Mouse (Mus musculus) lung, embryonic 14.5 days (tissue): ENCODE results near the gene Atp9a. TPM values are rescaled to one million over a fixed set of nuclear protein-coding genes. Genes with fewer than 3 reads are reported as not detected.

ENCODE experiments used
- ATAC-seq: fragments of 200-750 bp; cut with Nextera tagmentation; 2 replicates; pipeline ENCODE4 v1.8.0; 2017; ENCODE audit warnings: mild to moderate bottlenecking, moderate TSS enrichment, moderate library complexity; ENCODE audit not compliant: insufficient read depth
- DNase-seq: peaks from one replicate; pipeline ENCODE4 v3.0.0-alpha.2; 2015
- H3K27ac ChIP-seq: fragments of 300-500 bp; sonication (generic); 2 replicates; pipeline ENCODE4 v1.5.1; 2014; ENCODE audit warnings: low read depth, mild to moderate bottlenecking, moderate library complexity
- H3K27me3 ChIP-seq: fragments of 300-500 bp; sonication (generic); 2 replicates; pipeline ENCODE4 v1.6.1; 2014; ENCODE audit warnings: low read length, control low read depth; ENCODE audit not compliant: insufficient read depth
- H3K36me3 ChIP-seq: fragments of 300-500 bp; sonication (generic); 2 replicates; pipeline ENCODE4 v1.6.1; 2014; ENCODE audit warnings: control low read depth; ENCODE audit not compliant: insufficient read depth
- H3K4me1 ChIP-seq: fragments of 300-500 bp; sonication (generic); 2 replicates; pipeline ENCODE4 v1.6.1; 2014; ENCODE audit warnings: antibody characterized with exemption, control low read depth; ENCODE audit not compliant: insufficient read depth
- H3K4me2 ChIP-seq: fragments of 300-500 bp; sonication (generic); 2 replicates; pipeline ENCODE4 v1.6.1; 2014; ENCODE audit warnings: mild to moderate bottlenecking
- H3K4me3 ChIP-seq: fragments of 300-500 bp; sonication (generic); 2 replicates; pipeline ENCODE4 v1.5.1; 2014; ENCODE audit warnings: low read depth, low read length
- H3K9ac ChIP-seq: fragments of 300-500 bp; sonication (generic); 2 replicates; pipeline ENCODE4 v1.6.1; 2014
- H3K9me3 ChIP-seq: fragments of 300-500 bp; sonication (generic); 2 replicates; pipeline ENCODE4 v1.6.1; 2016; ENCODE audit warnings: low read depth, low read length, control low read depth
- CTCF ChIP-seq: IDR thresholded peaks from 2 replicates; pipeline ENCODE4 v1.5.1; 2016; ENCODE audit warnings: antibody characterized with exemption, low read depth
- WGBS: fragments of 180-500 bp; shearing (Covaris S2); extraction: QIAGEN DNeasy Blood & Tissue Kit; methylation state at CpG from one replicate; pipeline ENCODE4 v1.1.7; 2014; 5-methylcytosine and 5-hydroxymethylcytosine counted together
- polyA plus RNA-seq: library from polyadenylated mRNA; unstranded; fragments of >200 nt; fragmentation: Nextera tagmentation; extraction: Ambion mirVana; gene quantifications from 2 replicates; pipeline ENCODE4 v1.2.1, GENCODE M21; 2014

Gene Atp9a
- polyA plus RNA-seq, 1 experiment from 2014 or later, result 9.6 TPM

GRCm38 (mm10) chr2:168695027-168695403 lies 47.2 kb downstream of the Atp9a start:
- Histone ChIP-seq H3K27me3 (no peaks in the 10 kb centered on the region), H3K4me3 (no peak overlapping the region), H3K9ac (no peak overlapping the region), H3K4me1 (no peaks in the 10 kb centered on the region), H3K27ac (no peak overlapping the region), H3K4me2 (no peak overlapping the region), H3K9me3 (no peaks in the 10 kb centered on the region), H3K36me3 (no peaks in the 10 kb centered on the region)
- DNase-seq (peak; percentile 29), ATAC-seq (no peak)
- no peak for TF ChIP-seq CTCF
- 73% methylated on average over 7 of the region's 7 CpGs for WGBS

GRCm38 (mm10) chr2:168694379-168695026 lies 47.7 kb downstream of the Atp9a start:
- Histone ChIP-seq H3K4me3 (no peak overlapping the region), H3K4me1 (no peaks in the 10 kb centered on the region), H3K27me3 (no peaks in the 10 kb centered on the region), H3K36me3 (no peaks in the 10 kb centered on the region), H3K9me3 (no peaks in the 10 kb centered on the region), H3K9ac (no peak overlapping the region), H3K4me2 (peak overlapping the region; percentile 40), H3K27ac (no peak overlapping the region)
- 12% methylated on average over 27 of the region's 27 CpGs for WGBS
- no peak for TF ChIP-seq CTCF
- peak; percentile 70 for DNase-seq
- peak; percentile 65 for ATAC-seq

- DNase-seq, result peak; percentile 84
- Histone ChIP-seq H3K36me3 (no peaks in the 10 kb centered on the region), H3K9me3 (no peaks in the 10 kb centered on the region), H3K4me3 (no peak overlapping the region), H3K4me1 (no peaks in the 10 kb centered on the region), H3K27me3 (no peaks in the 10 kb centered on the region), H3K9ac (no peak overlapping the region), H3K4me2 (no peak overlapping the region), H3K27ac (no peak overlapping the region)
- TF ChIP-seq CTCF, result peak; percentile 84
- 43% methylated on average over 6 of the region's 6 CpGs for WGBS
- no peak for ATAC-seq
Observed at GRCm38 (mm10) chr2:168691774-168692173, 50.4 kb downstream of the Atp9a start.

- Histone ChIP-seq H3K9ac (no peak overlapping the region), H3K36me3 (no peaks in the 10 kb centered on the region), H3K4me3 (no peak overlapping the region), H3K4me1 (no peaks in the 10 kb centered on the region), H3K27me3 (no peaks in the 10 kb centered on the region), H3K27ac (no peak overlapping the region), H3K4me2 (no peak overlapping the region), H3K9me3 (no peaks in the 10 kb centered on the region)
- ATAC-seq, result no peak
- WGBS, result 83% methylated on average over 12 of the region's 12 CpGs
- no peak for DNase-seq
- TF ChIP-seq CTCF, result no peak
Observed at GRCm38 (mm10) chr2:168687326-168687725, 54.9 kb downstream of the Atp9a start.

- no peak overlapping the region for H3K27ac ChIP-seq
- peaks cover 4% of the 10 kb centered on the region; the same call in 1 of the 2 replicates for H3K36me3 ChIP-seq
- no peaks in the 10 kb centered on the region for H3K4me1 ChIP-seq
- H3K4me3 ChIP-seq, result no peak overlapping the region
- no peak for TF ChIP-seq CTCF
- 87% methylated on average over 9 of the region's 9 CpGs for WGBS
- no peak for ATAC-seq
- H3K4me2 ChIP-seq, result no peak overlapping the region
- DNase-seq, result no peak
- no peak overlapping the region for H3K9ac ChIP-seq
- no peaks in the 10 kb centered on the region for H3K27me3 ChIP-seq
- H3K9me3 ChIP-seq, result no peaks in the 10 kb centered on the region
Observed at GRCm38 (mm10) chr2:168685909-168686308, 56.3 kb downstream of the Atp9a start.

- no peak for TF ChIP-seq CTCF
- H3K27me3 ChIP-seq, result no peaks in the 10 kb centered on the region
- H3K4me1 ChIP-seq, result no peaks in the 10 kb centered on the region
- H3K27ac ChIP-seq, result no peak overlapping the region
- H3K9me3 ChIP-seq, result no peaks in the 10 kb centered on the region
- H3K36me3 ChIP-seq, result peaks cover 4% of the 10 kb centered on the region; the same call in 1 of the 2 replicates
- no peak overlapping the region for H3K4me2 ChIP-seq
- no peak for ATAC-seq
- no peak for DNase-seq
- WGBS, result 78% methylated on average over 3 of the region's 3 CpGs
- H3K9ac ChIP-seq, result no peak overlapping the region
- H3K4me3 ChIP-seq, result no peak overlapping the region
Observed at GRCm38 (mm10) chr2:168684695-168685094, 57.5 kb downstream of the Atp9a start.

GRCm38 (mm10) chr2:168683520-168684150 lies 58.6 kb downstream of the Atp9a start:
- Histone ChIP-seq H3K9me3 (no peaks in the 10 kb centered on the region), H3K4me1 (no peaks in the 10 kb centered on the region), H3K27ac (no peak overlapping the region), H3K27me3 (no peaks in the 10 kb centered on the region), H3K36me3 (peaks cover 4% of the 10 kb centered on the region; the same call in 1 of the 2 replicates), H3K9ac (no peak overlapping the region), H3K4me3 (no peak overlapping the region), H3K4me2 (no peak overlapping the region)
- DNase-seq, result no peak
- 32% methylated on average over 15 of the region's 15 CpGs for WGBS
- ATAC-seq, result no peak
- no peak for TF ChIP-seq CTCF
